Mouse (Mus musculus) gastrocnemius, adult 2 months (tissue): ENCODE data around the gene Lta. TPM values are rescaled to one million over a fixed set of nuclear protein-coding genes. Genes with fewer than 3 reads are reported as not detected.

Experiments used
- DNase-seq: peaks from one replicate; pipeline ENCODE4 v3.0.0; 2022
- H3K27ac ChIP-seq: fragments of 200-600 bp; 2 replicates; pipeline ENCODE4 v1.8.1; 2022; ENCODE audit warnings: mild to moderate bottlenecking
- H3K4me3 ChIP-seq: fragments of 200-600 bp; 2 replicates; pipeline ENCODE4 v1.8.1; 2022; ENCODE audit warnings: mild to moderate bottlenecking, moderate library complexity
- CTCF ChIP-seq: fragments of 200-600 bp; IDR thresholded peaks from 2 replicates; pipeline ENCODE4 v1.8.1; 2022; ENCODE audit warnings: antibody characterized with exemption, mild to moderate bottlenecking, moderate library complexity
- intact Hi-C: fragments of 180-260 bp; cut with DNase I; formaldehyde crosslinking; loops from one replicate; pipeline ENCODE4 v1.15.1; 2025
- microRNA-seq: library from miRNA; unstranded; fragments of <30 nt; microRNA quantifications from one replicate; pipeline ENCODE4 v1.2.0, GENCODE M21; 2021
- total RNA-seq, 2 experiments: library from RNA; stranded (reverse); gene quantifications; 2 replicates each; pipeline ENCODE4 v1.2.3; 2021

Lta gene
- total RNA-seq, 2 experiments from 2014 or later, result 0.41 TPM; not detected in 1

GRCm38 (mm10) chr17:35157661-35158175, 47.4 kb downstream of the Lta start:
- intact Hi-C loops, result no loop called here
- no peak for TF ChIP-seq CTCF
- no peak for DNase-seq

GRCm38 (mm10) chr17:35157254-35157653, 47.9 kb downstream of the Lta start:
- TF ChIP-seq CTCF, result no peak
- H3K27ac ChIP-seq, result no peak overlapping the region
- intact Hi-C loops, result no loop called here
- DNase-seq, result no peak
- H3K4me3 ChIP-seq, result no peak overlapping the region

More at GRCm38 (mm10) chr17:35157661-35158175, 47.4 kb downstream of the Lta start:
- H3K27ac ChIP-seq, result no peak overlapping the region
- no peak overlapping the region for H3K4me3 ChIP-seq

- H3K27ac ChIP-seq, result no peak overlapping the region
- TF ChIP-seq CTCF, result no peak
- no peak overlapping the region for H3K4me3 ChIP-seq
- intact Hi-C loops, result no loop called here
- DNase-seq, result no peak
These were observed 48.5 kb downstream of the Lta start for GRCm38 (mm10) chr17:35156461-35157200.

- no peak for DNase-seq
- Histone ChIP-seq H3K27ac (no peak overlapping the region), H3K4me3 (no peak overlapping the region)
- intact Hi-C loops, result no loop called here
- TF ChIP-seq CTCF, result no peak
These were observed 49.7 kb downstream of the Lta start for GRCm38 (mm10) chr17:35155451-35155850.

GRCm38 (mm10) chr17:35154616-35155015, 50.5 kb downstream of the Lta start:
- no peak overlapping the region for H3K4me3 ChIP-seq
- no peak overlapping the region for H3K27ac ChIP-seq
- intact Hi-C loops, result no loop called here
- no peak for DNase-seq
- TF ChIP-seq CTCF, result no peak

- intact Hi-C loops, result no loop called here
- no peak overlapping the region for H3K4me3 ChIP-seq
- TF ChIP-seq CTCF, result no peak
- no peak overlapping the region for H3K27ac ChIP-seq
- no peak for DNase-seq
These were observed 51.2 kb downstream of the Lta start for GRCm38 (mm10) chr17:35153931-35154330.

Small RNA genes lying within 50 kb of the gene (microRNA-seq; reads per million reads assigned to microRNA genes)
- gene Mir6973a, result not detected
- gene Mir6974, result not detected
- not detected for gene Mir6975
- gene Mir8094, result not detected

Other genes starting within 250 kb of the Lta start
- 10 to 100 TPM in 1 of 2 experiments, 1 to 10 TPM in 1; 3.9 to 13.0 TPM for gene Hspa1b, start 246.1 kb downstream of the Lta start, total RNA-seq
- not detected for gene Gm20481, start 235.4 kb downstream of the Lta start, total RNA-seq
- 10 to 100 TPM in 1 of 2 experiments, 1 to 10 TPM in 1; 6.8 to 14.1 TPM for gene Hspa1a, start 233.2 kb downstream of the Lta start, total RNA-seq
- 10 to 100 TPM; 14.9 to 31.2 TPM for gene Hspa1l, start 232.6 kb downstream of the Lta start, total RNA-seq
- 10 to 100 TPM; 15.2 to 17.0 TPM for gene Lsm2, start 223.5 kb downstream of the Lta start, total RNA-seq
- 10 to 100 TPM; 31.0 to 35.2 TPM for gene Vars, start 204.4 kb downstream of the Lta start, total RNA-seq
- 10 to 100 TPM in 1 of 2 experiments, 1 to 10 TPM in 1; 7.8 to 14.4 TPM for gene Vwa7, start 188.8 kb downstream of the Lta start, total RNA-seq
- gene Sapcd1, start 177.3 kb downstream of the Lta start, total RNA-seq, result not detected
- not detected for gene Msh5, start 158.6 kb downstream of the Lta start, total RNA-seq
- 10 to 100 TPM in 1 of 2 experiments, 1 to 10 TPM in 1; 7.2 to 11.3 TPM for gene Clic1, start 155.4 kb downstream of the Lta start, total RNA-seq
- 1 to 10 TPM; 6.9 to 9.3 TPM for gene Ddah2, start 146.3 kb downstream of the Lta start, total RNA-seq
- not detected for gene Ly6g6c, start 140.0 kb downstream of the Lta start, total RNA-seq
- not detected for gene Mpig6b, start 139.2 kb downstream of the Lta start, total RNA-seq
- gene Ly6g6e, start 128.4 kb downstream of the Lta start, total RNA-seq, result not detected
- gene Ly6g6d, start 127.3 kb downstream of the Lta start, total RNA-seq, result 1 to 10 TPM in 1 of 2 experiments, under 1 TPM in 1; 0.50 to 1.9 TPM
- gene Ly6g6f, start 119.7 kb downstream of the Lta start, total RNA-seq, result not detected
- gene Abhd16a, start 116.1 kb downstream of the Lta start, total RNA-seq, result 10 to 100 TPM; 74.2 to 99.7 TPM
- not detected for gene Ly6g5c, start 97.1 kb downstream of the Lta start, total RNA-seq
- under 1 TPM in 1 of 2 experiments, not detected in 1; 0.36 TPM for gene Ly6g5b, start 89.9 kb downstream of the Lta start, total RNA-seq
- gene Gpank1, start 83.9 kb downstream of the Lta start, total RNA-seq, result 1 to 10 TPM; 8.5 to 8.7 TPM
- gene Csnk2b, start 83.3 kb downstream of the Lta start, total RNA-seq, result 100 to 1,000 TPM; 186 to 187 TPM
- 10 to 100 TPM; 13.6 to 24.6 TPM for gene D17H6S53E, start 79.0 kb downstream of the Lta start, total RNA-seq
- not detected for gene Apom, start 73.3 kb downstream of the Lta start, total RNA-seq
- gene Bag6, start 70.2 kb downstream of the Lta start, total RNA-seq, result 100 to 1,000 TPM; 233 to 244 TPM
- 100 to 1,000 TPM in 1 of 2 experiments, 10 to 100 TPM in 1; 98.7 to 120 TPM for gene Prrc2a, start 40.5 kb downstream of the Lta start, total RNA-seq
- under 1 TPM in 1 of 2 experiments, not detected in 1; 0.75 TPM for gene Aif1, start 29.3 kb downstream of the Lta start, total RNA-seq
- 1 to 10 TPM in 1 of 2 experiments, under 1 TPM in 1; 0.67 to 1.2 TPM for gene Lst1, start 16.9 kb downstream of the Lta start, total RNA-seq
- gene Ltb, start 10.9 kb downstream of the Lta start, total RNA-seq, result not detected
- not detected for gene Tnf, start 3.3 kb downstream of the Lta start, total RNA-seq
- gene Gm16181, start 15.5 kb upstream of the Lta start, total RNA-seq, result not detected
- gene Atp6v1g2, start 28.3 kb upstream of the Lta start, total RNA-seq, result 1 to 10 TPM; 1.9 to 2.0 TPM
- gene Nfkbil1, start 30.4 kb upstream of the Lta start, total RNA-seq, result 1 to 10 TPM; 7.0 to 7.8 TPM
- 10 to 100 TPM; 83.8 to 94.7 TPM for gene Ddx39b, start 36.4 kb upstream of the Lta start, total RNA-seq
- 10 to 100 TPM; 30.4 to 38.5 TPM for gene H2-D1, start 57.4 kb upstream of the Lta start, total RNA-seq
- under 1 TPM; 0.25 to 0.36 TPM for gene H2-Q1, start 115.1 kb upstream of the Lta start, total RNA-seq
- gene H2-Q2, start 136.9 kb upstream of the Lta start, total RNA-seq, result under 1 TPM; 0.17 to 0.20 TPM
- 1 to 10 TPM; 3.1 to 3.5 TPM for gene H2-Q4, start 174.3 kb upstream of the Lta start, total RNA-seq
- under 1 TPM in 1 of 2 experiments, not detected in 1; 0.18 TPM for gene H2-Q6, start 219.5 kb upstream of the Lta start, total RNA-seq
- under 1 TPM; 0.61 to 0.82 TPM for gene H2-Q7, start 233.8 kb upstream of the Lta start, total RNA-seq